Mouse (Mus musculus): ENCODE data around the gene Knop1.

The Knop1 gene

GRCm38 (mm10) chr7:118846329-118846728 is 9.7 kb downstream of the Knop1 start:
- DNase-seq: no peak

- no peak for DNase-seq
Observed at GRCm38 (mm10) chr7:118845141-118845540, 10.9 kb downstream of the Knop1 start.

- DNase-seq: no peak
Observed at GRCm38 (mm10) chr7:118842938-118843337, 13.1 kb downstream of the Knop1 start.

GRCm38 (mm10) chr7:118841796-118842195 is 14.3 kb downstream of the Knop1 start:
- no peak for DNase-seq

GRCm38 (mm10) chr7:118841030-118841745 is 14.9 kb downstream of the Knop1 start:
- no peak for DNase-seq

- no peak for DNase-seq
Observed at GRCm38 (mm10) chr7:118837901-118838300, 18.2 kb downstream of the Knop1 start.

GRCm38 (mm10) chr7:118827975-118828416 is 28.1 kb downstream of the Knop1 start:
- DNase-seq: no peak

GRCm38 (mm10) chr7:118824451-118824850 is 31.6 kb downstream of the Knop1 start:
- no peak for DNase-seq

- no peak for DNase-seq
Observed at GRCm38 (mm10) chr7:118821887-118822556, 34.0 kb downstream of the Knop1 start.

GRCm38 (mm10) chr7:118821356-118821755 is 34.7 kb downstream of the Knop1 start:
- no peak for DNase-seq

GRCm38 (mm10) chr7:118819666-118820065 is 36.4 kb downstream of the Knop1 start:
- no peak for DNase-seq

GRCm38 (mm10) chr7:118817741-118818140 is 38.3 kb downstream of the Knop1 start:
- no peak for DNase-seq

- DNase-seq: no peak
Observed at GRCm38 (mm10) chr7:118816275-118816674, 39.8 kb downstream of the Knop1 start.

- no peak for DNase-seq
Observed at GRCm38 (mm10) chr7:118813592-118813991, 42.5 kb downstream of the Knop1 start.

GRCm38 (mm10) chr7:118811407-118812106 is 44.5 kb downstream of the Knop1 start:
- DNase-seq: no peak

GRCm38 (mm10) chr7:118807899-118808298 is 48.2 kb downstream of the Knop1 start:
- DNase-seq: no peak

- DNase-seq: no peak
Observed at GRCm38 (mm10) chr7:118806631-118807411, 49.2 kb downstream of the Knop1 start.

GRCm38 (mm10) chr7:118803425-118803824 is 52.6 kb downstream of the Knop1 start:
- DNase-seq: no peak

- DNase-seq: no peak
Observed at GRCm38 (mm10) chr7:118801791-118802190, 54.3 kb downstream of the Knop1 start.

GRCm38 (mm10) chr7:118800112-118800734 is 55.8 kb downstream of the Knop1 start:
- DNase-seq: no peak

GRCm38 (mm10) chr7:118798105-118798570 is 57.9 kb downstream of the Knop1 start:
- DNase-seq: no peak

GRCm38 (mm10) chr7:118797600-118797999 is 58.5 kb downstream of the Knop1 start:
- no peak for DNase-seq

Measured in thymus, postnatal 4 days (tissue).